Comparison of ENCODE assay signal across 22 mouse cellular contexts in genomic region chr13:103196307-103196706, GRCm38 (mm10).
DNase-seq lines count a peak whose midpoint lies in the region; ATAC-seq and TF ChIP-seq lines count a peak whose summit lies in the region.
"Had no signal": no experiment of that assay in that cellular context is flagged by ENCODE, and none has a peak within 500 bp of the region (broad histone marks: within the 10 kb centered on the region; RNA-seq: fewer than 3 reads in every experiment).

No protein-coding gene starts in this region.

- CTCF ChIA-PET in Patski (lab: Charles Lee): no interaction called here

- TF ChIP-seq EP300 in heart, adult 2 months (IDR thresholded peaks at IDR 0.05; ENCODE audit: insufficient read depth, low read depth, low read length): no peak

- DNase-seq in heart, adult 2 months: no peak
- peak; percentile 51 for DNase-seq in kidney, postnatal 0 days (ENCODE audit: low spot score)
- no peak for DNase-seq in kidney, postnatal 4 days
- DNase-seq in 416B (ENCODE audit: low read depth) (peak; percentile 8), Patski (ENCODE audit: low read depth, low spot score) (no peak)
- DNase-seq in cerebellum, adult 18-20 months: no peak
- DNase-seq: adrenal gland, postnatal 10 days; cerebellum, adult 11 months; cerebellum, postnatal 25 days; gastrocnemius, postnatal 14 days; kidney, adult 11 months; lung, postnatal 36 days; right cerebral cortex, postnatal 25 days had no signal

- intact Hi-C loops in heart, adult 2 months (cut with DNase I): no loop called here

- no peaks in the 10 kb centered on the region; the same call in 1 of the 2 replicates for H3K4me1 ChIP-seq in heart, adult 2 months (ENCODE audit: control insufficient read depth, insufficient read depth, low read length)
- no peaks in the 10 kb centered on the region for H3K4me1 ChIP-seq in heart, embryonic 11.5 days (ENCODE audit: control insufficient read depth, insufficient read depth, low read length)
- H3K4me1 ChIP-seq in kidney, postnatal 0 days (replicated peaks; ENCODE audit: insufficient read depth, low read length): no peaks in the 10 kb centered on the region
- H3K4me1 ChIP-seq: embryonic facial prominence, embryonic 15.5 days; forebrain, embryonic 10.5 days; limb, embryonic 13.5 days; liver, embryonic 15.5 days had no signal

- in situ Hi-C loops in Patski (cut with MboI; ENCODE audit: low pct_unique_long_range_greater_than_20kb): no loop called here

- no peak for ATAC-seq in heart, embryonic 11.5 days (replicated peaks; ENCODE audit: insufficient number of reproducible peaks, low FRiP score, low TSS enrichment)
- ATAC-seq in kidney, postnatal 0 days (replicated peaks; ENCODE audit: low FRiP score, low read depth): no peak
- no peak for ATAC-seq in Patski
- ATAC-seq: CD4-positive, CD25-positive, alpha-beta regulatory T cell, adult 4 months had no signal

- 43% methylated on average over 5 of the region's 5 CpGs for WGBS in heart, adult 2 months
- whole genome bisulfite sequencing in heart, embryonic 11.5 days (ENCODE audit: insufficient replicate concordance): 62% methylated on average over 5 of the region's 5 CpGs
- WGBS in kidney, postnatal 0 days: 65% methylated on average over 5 of the region's 5 CpGs

- H3K4me3 ChIP-seq in heart, adult 2 months: no peak overlapping the region
- H3K4me3 ChIP-seq in heart, embryonic 11.5 days (ENCODE audit: low read depth, low read length): no peak overlapping the region
- no peak overlapping the region for H3K4me3 ChIP-seq in kidney, postnatal 0 days (replicated peaks; ENCODE audit: low read depth, low read length)
- H3K4me3 ChIP-seq: embryonic facial prominence, embryonic 15.5 days; forebrain, embryonic 10.5 days; heart, embryonic 12.5 days; limb, embryonic 13.5 days; liver, embryonic 15.5 days had no signal

- peak; percentile 43 for TF ChIP-seq CTCF in heart, adult 2 months (IDR thresholded peaks at IDR 0.05)
- TF ChIP-seq CTCF in kidney, postnatal 0 days (IDR thresholded peaks at IDR 0.05; ENCODE audit: low read depth): peak; percentile 57
- TF ChIP-seq CTCF in Patski (IDR thresholded peaks at IDR 0.05): peak; percentile 15

- no peak for TF ChIP-seq POLR2A in heart, adult 2 months (IDR thresholded peaks at IDR 0.05; ENCODE audit: insufficient read depth, low read depth, low read length)

- no peaks in the 10 kb centered on the region for H3K9me3 ChIP-seq in heart, embryonic 11.5 days (replicated peaks; ENCODE audit: control insufficient read depth, low read length)
- H3K9me3 ChIP-seq in kidney, postnatal 0 days (replicated peaks; ENCODE audit: low read length): no peaks in the 10 kb centered on the region
- H3K9me3 ChIP-seq: embryonic facial prominence, embryonic 15.5 days; forebrain, embryonic 10.5 days; heart, embryonic 12.5 days; limb, embryonic 13.5 days; liver, embryonic 15.5 days had no signal

- no peaks in the 10 kb centered on the region for H3K27me3 ChIP-seq in heart, adult 2 months (ENCODE audit: control insufficient read depth, insufficient read depth, low read length)
- no peaks in the 10 kb centered on the region for H3K27me3 ChIP-seq in heart, embryonic 11.5 days (ENCODE audit: control insufficient read depth, insufficient read depth, low read length)
- no peaks in the 10 kb centered on the region for H3K27me3 ChIP-seq in kidney, postnatal 0 days (ENCODE audit: insufficient read depth, low read length)
- peaks cover 4% of the 10 kb centered on the region for H3K27me3 ChIP-seq in Patski
- H3K27me3 ChIP-seq: embryonic facial prominence, embryonic 15.5 days; heart, embryonic 12.5 days; limb, embryonic 13.5 days; liver, embryonic 15.5 days had no signal

- no peaks in the 10 kb centered on the region for H3K36me3 ChIP-seq in heart, adult 2 months (ENCODE audit: control insufficient read depth, insufficient read depth, low read length)
- no peaks in the 10 kb centered on the region for H3K36me3 ChIP-seq in heart, embryonic 11.5 days (ENCODE audit: control insufficient read depth, insufficient read depth, low read length)
- H3K36me3 ChIP-seq in kidney, postnatal 0 days (ENCODE audit: insufficient read depth, low read length): no peaks in the 10 kb centered on the region
- H3K36me3 ChIP-seq: embryonic facial prominence, embryonic 15.5 days; forebrain, embryonic 10.5 days; heart, embryonic 12.5 days; limb, embryonic 13.5 days; liver, embryonic 15.5 days had no signal

- no peak overlapping the region for H3K4me2 ChIP-seq in heart, embryonic 11.5 days
- no peak overlapping the region for H3K4me2 ChIP-seq in kidney, postnatal 0 days (ENCODE audit: low read length)
- H3K4me2 ChIP-seq: embryonic facial prominence, embryonic 15.5 days; heart, embryonic 12.5 days; hindbrain, embryonic 14.5 days; limb, embryonic 13.5 days; liver, embryonic 15.5 days; midbrain, embryonic 11.5 days had no signal

- POLR2A ChIA-PET in Patski (lab: Charles Lee): no interaction called here

- H3K27ac ChIP-seq in heart, adult 2 months: no peak overlapping the region
- H3K27ac ChIP-seq in heart, embryonic 11.5 days (ENCODE audit: low read depth, low read length): no peak overlapping the region
- no peak overlapping the region for H3K27ac ChIP-seq in kidney, postnatal 0 days
- H3K27ac ChIP-seq: embryonic facial prominence, embryonic 15.5 days; forebrain, embryonic 10.5 days; hindbrain, embryonic 14.5 days; limb, embryonic 13.5 days; liver, embryonic 15.5 days had no signal

- no peak overlapping the region for H3K9ac ChIP-seq in heart, adult 2 months (ENCODE audit: low read depth, low read length)
- no peak overlapping the region for H3K9ac ChIP-seq in heart, embryonic 11.5 days (ENCODE audit: low read depth, low read length)
- H3K9ac ChIP-seq in kidney, postnatal 0 days (ENCODE audit: low read depth, low read length): no peak overlapping the region
- H3K9ac ChIP-seq: embryonic facial prominence, embryonic 15.5 days; heart, embryonic 12.5 days; hindbrain, embryonic 14.5 days; limb, embryonic 13.5 days; liver, embryonic 15.5 days had no signal

- no peaks in the 10 kb centered on the region for H3K79me2 ChIP-seq in heart, adult 2 months (replicated peaks; ENCODE audit: control insufficient read depth, insufficient read depth, low read length)

Comparison
In these comparisons a context has a peak if more than half of its experiments do, and no peak if none do; other contexts are left out.
1. DNase-seq: peak in kidney, postnatal 0 days (single experiment) and 416B (single experiment); none in heart, adult 2 months (0 of 2), kidney, postnatal 4 days (0 of 2), Patski (single experiment) and cerebellum, adult 18-20 months (0 of 2).
2. Peak in every context shown above with its lines, with median percentiles within 50 percentile points of each other: CTCF ChIP-seq.